Mouse (Mus musculus) lung, embryonic 14.5 days (tissue): ENCODE measurements at regions not wholly inside any gene's neighbourhood (a gene's known extent, or its start where the extent isn't known, plus 50 kb on each side); places are given as distances from the start of the nearest gene placed in this dataset.
"Not testable (repeated sequence)": the region's sequence is repeated elsewhere in the genome, so short reads cannot be mapped to it uniquely, and the experiment has no call there.

ENCODE experiments used
- ATAC-seq: fragments of 200-750 bp; cut with Nextera tagmentation; 2 replicates; pipeline ENCODE4 v1.8.0; 2017; ENCODE audit warnings: mild to moderate bottlenecking, moderate TSS enrichment, moderate library complexity; ENCODE audit not compliant: insufficient read depth
- DNase-seq: peaks from one replicate; pipeline ENCODE4 v3.0.0-alpha.2; 2015
- H3K27ac ChIP-seq: fragments of 300-500 bp; sonication (generic); 2 replicates; pipeline ENCODE4 v1.5.1; 2014; ENCODE audit warnings: low read depth, mild to moderate bottlenecking, moderate library complexity
- H3K27me3 ChIP-seq: fragments of 300-500 bp; sonication (generic); 2 replicates; pipeline ENCODE4 v1.6.1; 2014; ENCODE audit warnings: low read length, control low read depth; ENCODE audit not compliant: insufficient read depth
- H3K36me3 ChIP-seq: fragments of 300-500 bp; sonication (generic); 2 replicates; pipeline ENCODE4 v1.6.1; 2014; ENCODE audit warnings: control low read depth; ENCODE audit not compliant: insufficient read depth
- H3K4me1 ChIP-seq: fragments of 300-500 bp; sonication (generic); 2 replicates; pipeline ENCODE4 v1.6.1; 2014; ENCODE audit warnings: antibody characterized with exemption, control low read depth; ENCODE audit not compliant: insufficient read depth
- H3K4me2 ChIP-seq: fragments of 300-500 bp; sonication (generic); 2 replicates; pipeline ENCODE4 v1.6.1; 2014; ENCODE audit warnings: mild to moderate bottlenecking
- H3K4me3 ChIP-seq: fragments of 300-500 bp; sonication (generic); 2 replicates; pipeline ENCODE4 v1.5.1; 2014; ENCODE audit warnings: low read depth, low read length
- H3K9ac ChIP-seq: fragments of 300-500 bp; sonication (generic); 2 replicates; pipeline ENCODE4 v1.6.1; 2014
- H3K9me3 ChIP-seq: fragments of 300-500 bp; sonication (generic); 2 replicates; pipeline ENCODE4 v1.6.1; 2016; ENCODE audit warnings: low read depth, low read length, control low read depth
- CTCF ChIP-seq: IDR thresholded peaks from 2 replicates; pipeline ENCODE4 v1.5.1; 2016; ENCODE audit warnings: antibody characterized with exemption, low read depth
- WGBS: fragments of 180-500 bp; shearing (Covaris S2); extraction: QIAGEN DNeasy Blood & Tissue Kit; methylation state at CpG from one replicate; pipeline ENCODE4 v1.1.7; 2014; 5-methylcytosine and 5-hydroxymethylcytosine counted together

DNA sequence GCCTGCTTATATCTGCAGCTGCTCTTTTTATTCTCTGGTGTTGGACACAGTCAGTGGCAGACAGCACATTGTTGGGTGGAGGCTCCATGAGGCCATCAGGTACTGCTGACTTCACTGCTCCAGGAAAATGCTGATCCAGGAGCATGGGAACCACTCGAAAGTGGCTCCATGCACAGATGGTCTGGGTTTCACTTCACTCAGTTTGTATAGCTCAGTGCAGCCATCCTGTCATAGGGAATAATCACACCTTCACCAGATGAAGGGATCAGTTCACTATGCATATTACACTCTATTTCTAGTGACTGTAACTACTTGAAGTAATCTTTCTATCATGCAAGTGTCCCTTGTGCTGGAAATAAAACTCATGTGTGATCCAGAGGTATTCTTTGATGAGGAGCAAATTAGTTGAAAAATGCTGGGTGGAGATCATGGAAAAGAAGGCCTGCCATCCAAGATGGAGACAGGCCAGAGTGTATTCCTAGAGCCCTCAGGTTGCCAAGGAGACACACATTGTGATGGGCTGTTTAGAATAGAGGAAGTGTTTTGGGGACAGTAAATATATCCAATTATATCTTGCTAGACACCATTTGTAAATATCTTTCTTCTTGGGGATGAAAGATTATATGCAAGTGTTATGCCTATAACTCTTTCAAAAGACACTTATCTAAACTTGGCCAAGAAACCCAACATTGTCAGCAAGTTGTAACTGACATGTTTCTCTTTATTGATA, 103.7 kb upstream of the Arhgap42 start:
- Histone ChIP-seq H3K9me3 (no peaks in the 10 kb centered on the region), H3K4me2 (no peak overlapping the region), H3K4me3 (no peak overlapping the region), H3K36me3 (no peaks in the 10 kb centered on the region), H3K27me3 (no peaks in the 10 kb centered on the region), H3K27ac (no peak overlapping the region), H3K9ac (no peak overlapping the region), H3K4me1 (no peaks in the 10 kb centered on the region)
- ATAC-seq = peak; percentile 94
- 43% methylated on average over 1 of the region's 1 CpGs for WGBS
- TF ChIP-seq CTCF = no peak
- DNase-seq = peak; percentile 69

DNA sequence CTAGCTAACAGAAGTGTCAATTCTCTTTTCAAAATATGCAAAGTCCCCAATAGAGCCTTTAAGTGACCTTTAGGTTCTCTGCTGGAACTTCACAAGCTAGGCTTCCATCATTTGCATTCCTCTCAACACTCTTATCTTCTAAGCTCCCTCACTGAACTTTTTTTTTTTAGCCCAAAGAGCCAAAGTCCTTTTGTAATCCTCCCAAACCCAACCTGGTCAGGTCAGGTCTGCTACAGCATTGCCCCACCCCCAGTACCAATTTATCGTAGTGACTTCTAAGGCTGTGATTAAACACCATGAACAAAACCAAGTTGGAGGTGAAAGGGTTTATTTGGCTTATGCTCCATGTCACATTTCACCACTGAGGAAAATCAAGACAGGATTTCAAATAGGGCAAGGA, 79.7 kb upstream of the Arhgap42 start:
- Histone ChIP-seq H3K27ac (no peak overlapping the region), H3K4me2 (no peak overlapping the region), H3K9me3 (no peaks in the 10 kb centered on the region), H3K4me1 (no peaks in the 10 kb centered on the region), H3K36me3 (no peaks in the 10 kb centered on the region), H3K9ac (no peak overlapping the region), H3K4me3 (no peak overlapping the region), H3K27me3 (no peaks in the 10 kb centered on the region)
- TF ChIP-seq CTCF = no peak
- WGBS = 64% methylated on average over 1 of the region's 1 CpGs
- ATAC-seq (no peak), DNase-seq (no peak)

GRCm38 (mm10) chr9:9316021-9316420, 77.1 kb upstream of the Arhgap42 start:
- TF ChIP-seq CTCF = no peak

DNA sequence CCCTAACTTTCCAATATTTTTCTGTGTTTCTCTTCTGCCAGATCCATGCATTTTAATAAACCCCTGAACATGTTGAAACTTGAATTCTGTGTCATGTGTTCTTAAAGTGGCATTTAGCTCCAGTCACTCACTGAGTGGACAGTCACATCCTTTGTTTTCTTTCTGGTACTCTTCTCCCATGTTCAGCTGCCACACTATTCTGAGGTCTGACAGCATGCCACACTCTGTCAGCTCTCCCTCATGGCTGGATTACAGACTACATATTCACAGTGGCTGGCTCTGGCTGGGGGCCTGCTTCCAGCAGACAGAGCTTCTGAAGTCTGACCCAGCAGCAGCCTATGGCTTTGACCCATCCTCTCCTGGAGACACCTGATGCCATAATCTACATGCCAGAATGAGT, 73.4 kb upstream of the Arhgap42 start:
- Histone ChIP-seq H3K4me1 (no peaks in the 10 kb centered on the region), H3K4me2 (no peak overlapping the region), H3K36me3 (no peaks in the 10 kb centered on the region), H3K9ac (no peak overlapping the region), H3K27me3 (no peaks in the 10 kb centered on the region), H3K9me3 (no peaks in the 10 kb centered on the region), H3K4me3 (no peak overlapping the region), H3K27ac (no peak overlapping the region)
- DNase-seq (no peak), ATAC-seq (no peak)
- TF ChIP-seq CTCF = no peak

More at GRCm38 (mm10) chr9:9316021-9316420, 77.1 kb upstream of the Arhgap42 start:
- Histone ChIP-seq H3K9me3 (no peaks in the 10 kb centered on the region), H3K36me3 (no peaks in the 10 kb centered on the region), H3K4me2 (no peak overlapping the region), H3K9ac (no peak overlapping the region), H3K4me1 (no peaks in the 10 kb centered on the region), H3K27me3 (no peaks in the 10 kb centered on the region), H3K4me3 (no peak overlapping the region), H3K27ac (no peak overlapping the region)
- DNase-seq = no peak
- no peak for ATAC-seq
- WGBS = 88% methylated on average over 4 of the region's 4 CpGs

GRCm38 (mm10) chr9:9311627-9312265, 72.8 kb upstream of the Arhgap42 start:
- Histone ChIP-seq H3K9ac (no peak overlapping the region), H3K36me3 (no peaks in the 10 kb centered on the region), H3K4me1 (no peaks in the 10 kb centered on the region), H3K9me3 (no peaks in the 10 kb centered on the region), H3K27ac (no peak overlapping the region), H3K4me3 (no peak overlapping the region), H3K27me3 (no peaks in the 10 kb centered on the region), H3K4me2 (no peak overlapping the region)
- no peak for ATAC-seq
- no peak for DNase-seq
- WGBS = 81% methylated on average over 1 of the region's 2 CpGs
- TF ChIP-seq CTCF = no peak

- H3K9me3 ChIP-seq, H3K4me3 ChIP-seq, DNase-seq, ATAC-seq, H3K4me1 ChIP-seq, H3K27ac ChIP-seq, H3K4me2 ChIP-seq, H3K27me3 ChIP-seq, H3K9ac ChIP-seq, H3K36me3 ChIP-seq: not testable (repeated sequence)
- 74% methylated on average over 6 of the region's 6 CpGs for WGBS
Observed at GRCm38 (mm10) chr9:9311040-9311583, 72.2 kb upstream of the Arhgap42 start.

GRCm38 (mm10) chr9:9290767-9291166, 51.9 kb upstream of the Arhgap42 start:
- H3K36me3 ChIP-seq = no peaks in the 10 kb centered on the region
- H3K9me3 ChIP-seq = no peaks in the 10 kb centered on the region
- 16% methylated on average over 3 of the region's 3 CpGs for WGBS
- no peak overlapping the region for H3K27ac ChIP-seq
- no peak overlapping the region for H3K4me2 ChIP-seq
- no peak overlapping the region for H3K9ac ChIP-seq
- H3K4me3 ChIP-seq = no peak overlapping the region
- no peaks in the 10 kb centered on the region for H3K27me3 ChIP-seq
- TF ChIP-seq CTCF = no peak
- ATAC-seq (peak; percentile 62; the same call in 1 of the 2 replicates), DNase-seq (peak; percentile 7)
- H3K4me1 ChIP-seq = no peaks in the 10 kb centered on the region
